Mouse (Mus musculus) kidney, postnatal 0 days (tissue): ENCODE measurements around the gene Lhfp. TPM values are rescaled to one million over a fixed set of nuclear protein-coding genes. Genes with fewer than 3 reads are reported as not detected.

Source experiments
- ATAC-seq: fragments of 200-750 bp; cut with Nextera tagmentation; replicated peaks from 2 replicates; pipeline ENCODE4 v1.8.0; 2017; ENCODE audit warnings: low read depth, moderate number of reproducible peaks, moderate TSS enrichment, moderate library complexity; ENCODE audit not compliant: low FRiP score
- DNase-seq: peaks from one replicate; pipeline ENCODE4 v3.0.0-alpha.2; 2016; ENCODE audit warnings: low spot score
- H3K27ac ChIP-seq: fragments of 300-500 bp; sonication (generic); 2 replicates; pipeline ENCODE4 v1.5.1; 2014; ENCODE audit warnings: mild to moderate bottlenecking
- H3K27me3 ChIP-seq: fragments of 300-500 bp; sonication (generic); 2 replicates; pipeline ENCODE4 v1.6.1; 2014; ENCODE audit warnings: low read length, mixed read lengths; ENCODE audit not compliant: insufficient read depth
- H3K36me3 ChIP-seq: fragments of 300-500 bp; sonication (generic); 2 replicates; pipeline ENCODE4 v1.6.1; 2014; ENCODE audit warnings: low read length, mixed read lengths; ENCODE audit not compliant: insufficient read depth
- H3K4me1 ChIP-seq: fragments of 300-500 bp; sonication (generic); replicated peaks from 2 replicates; pipeline ENCODE4 v1.6.1; 2014; ENCODE audit warnings: antibody characterized with exemption, low read length, mixed read lengths; ENCODE audit not compliant: insufficient read depth
- H3K4me2 ChIP-seq: fragments of 300-500 bp; sonication (generic); 2 replicates; pipeline ENCODE4 v1.6.1; 2014; ENCODE audit warnings: mild to moderate bottlenecking, low read length, moderate library complexity, mixed read lengths
- H3K4me3 ChIP-seq: fragments of 300-500 bp; sonication (generic); replicated peaks from 2 replicates; pipeline ENCODE4 v1.5.1; 2014; ENCODE audit warnings: low read depth, low read length
- H3K9ac ChIP-seq: fragments of 300-500 bp; sonication (generic); 2 replicates; pipeline ENCODE4 v1.6.1; 2014; ENCODE audit warnings: low read depth, low read length
- H3K9me3 ChIP-seq: fragments of 300-500 bp; sonication (generic); replicated peaks from 2 replicates; pipeline ENCODE4 v1.6.1; 2016; ENCODE audit warnings: low read length, inconsistent platforms, mixed read lengths
- CTCF ChIP-seq: IDR thresholded peaks from 2 replicates; pipeline ENCODE4 v1.5.1; 2016; ENCODE audit warnings: antibody characterized with exemption, low read depth, mild to moderate bottlenecking, moderate library complexity
- WGBS: fragments of 180-500 bp; shearing (Covaris S2); extraction: QIAGEN DNeasy Blood & Tissue Kit; methylation state at CpG from one replicate; pipeline ENCODE4 v1.1.7; 2014; 5-methylcytosine and 5-hydroxymethylcytosine counted together
- polyA plus RNA-seq: library from polyadenylated mRNA; unstranded; fragments of >200 nt; fragmentation: Nextera tagmentation; extraction: Ambion mirVana; gene quantifications from 2 replicates; pipeline ENCODE4 v1.2.1, GENCODE M21; 2015

The Lhfp gene
- polyA plus RNA-seq, 1 experiment from 2014 or later = 161 TPM

GRCm38 (mm10) chr3:52999996-53000395 lies 41.3 kb upstream of the Lhfp start:
- DNase-seq = no peak

DNA sequence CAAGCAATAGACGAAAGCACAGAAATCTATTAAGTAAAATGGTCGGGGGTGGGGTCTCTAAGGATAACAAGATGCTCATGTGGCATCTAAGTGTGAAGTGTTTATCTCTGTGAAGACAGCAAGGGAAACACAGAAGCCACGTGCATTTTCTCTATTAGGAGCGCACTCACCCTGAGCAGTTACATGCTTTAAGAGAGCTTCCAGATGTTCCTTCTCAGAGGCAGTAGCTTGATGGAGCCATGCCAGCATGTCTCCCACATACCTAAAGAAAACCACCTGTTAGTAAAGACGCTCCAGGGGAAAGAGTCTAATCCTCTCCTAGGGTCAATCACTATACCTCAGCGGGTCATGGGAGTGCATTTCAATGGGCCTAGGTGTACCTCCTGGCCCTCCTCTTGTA lies 39.3 kb upstream of the Lhfp start:
- Histone ChIP-seq H3K4me2 (no peak overlapping the region), H3K9ac (no peak overlapping the region), H3K9me3 (no peaks in the 10 kb centered on the region), H3K4me3 (no peak overlapping the region), H3K27me3 (no peaks in the 10 kb centered on the region), H3K4me1 (0 out of 2 replicates have a peak, but pooled peaks cover 5% of the 10 kb centered on the region), H3K27ac (no peak overlapping the region), H3K36me3 (peaks cover 27% of the 10 kb centered on the region)
- TF ChIP-seq CTCF = no peak
- DNase-seq = peak; percentile 50
- ATAC-seq = no peak
- WGBS = 47% methylated on average over 6 of the region's 6 CpGs

More at GRCm38 (mm10) chr3:52999996-53000395, 41.3 kb upstream of the Lhfp start:
- no peak overlapping the region for H3K4me2 ChIP-seq
- no peak for TF ChIP-seq CTCF
- H3K4me3 ChIP-seq = no peak overlapping the region
- WGBS = 63% methylated on average over 3 of the region's 3 CpGs
- H3K9me3 ChIP-seq = no peaks in the 10 kb centered on the region
- H3K9ac ChIP-seq = no peak overlapping the region
- H3K36me3 ChIP-seq = peaks cover 30% of the 10 kb centered on the region
- H3K27me3 ChIP-seq = no peaks in the 10 kb centered on the region
- ATAC-seq = no peak
- no peak overlapping the region for H3K27ac ChIP-seq
- 0 out of 2 replicates have a peak, but pooled peaks cover 5% of the 10 kb centered on the region for H3K4me1 ChIP-seq

GRCm38 (mm10) chr3:53004406-53005114 lies 36.8 kb upstream of the Lhfp start:
- Histone ChIP-seq H3K4me3 (no peak overlapping the region), H3K9me3 (no peaks in the 10 kb centered on the region), H3K9ac (no peak overlapping the region), H3K4me2 (no peak overlapping the region), H3K36me3 (peaks cover 36% of the 10 kb centered on the region), H3K27me3 (no peaks in the 10 kb centered on the region), H3K27ac (no peak overlapping the region), H3K4me1 (no peaks in the 10 kb centered on the region)
- DNase-seq (peak; percentile 86), ATAC-seq (peak; percentile 49; the same call in 1 of the 2 replicates)
- WGBS = 64% methylated on average over 2 of the region's 2 CpGs
- peak; percentile 84 for TF ChIP-seq CTCF

DNA sequence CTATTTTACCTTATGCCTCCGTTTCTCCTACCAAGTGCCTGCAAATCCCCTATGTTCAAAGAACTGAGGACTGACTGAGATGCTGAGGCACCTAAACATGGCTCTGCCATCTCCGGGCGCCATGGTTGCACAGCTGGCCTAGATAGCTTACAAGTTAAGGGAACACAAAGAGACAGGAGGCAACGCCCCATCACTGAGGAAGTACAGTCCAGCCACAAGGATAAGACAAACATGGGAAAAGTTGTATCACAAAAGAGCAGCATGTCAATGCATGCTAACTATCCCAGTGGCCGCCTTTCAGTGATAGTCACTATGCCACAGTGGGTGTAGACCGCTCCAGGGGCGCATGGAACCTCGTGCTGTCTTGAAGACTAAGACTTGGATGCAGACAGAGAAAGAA lies 33.9 kb upstream of the Lhfp start:
- Histone ChIP-seq H3K36me3 (peaks cover 29% of the 10 kb centered on the region), H3K4me1 (no peaks in the 10 kb centered on the region), H3K9ac (no peak overlapping the region), H3K27ac (no peak overlapping the region), H3K4me2 (no peak overlapping the region), H3K4me3 (no peak overlapping the region), H3K27me3 (no peaks in the 10 kb centered on the region), H3K9me3 (no peaks in the 10 kb centered on the region)
- TF ChIP-seq CTCF = no peak
- ATAC-seq (no peak), DNase-seq (no peak)
- 93% methylated on average over 8 of the region's 8 CpGs for WGBS

DNA sequence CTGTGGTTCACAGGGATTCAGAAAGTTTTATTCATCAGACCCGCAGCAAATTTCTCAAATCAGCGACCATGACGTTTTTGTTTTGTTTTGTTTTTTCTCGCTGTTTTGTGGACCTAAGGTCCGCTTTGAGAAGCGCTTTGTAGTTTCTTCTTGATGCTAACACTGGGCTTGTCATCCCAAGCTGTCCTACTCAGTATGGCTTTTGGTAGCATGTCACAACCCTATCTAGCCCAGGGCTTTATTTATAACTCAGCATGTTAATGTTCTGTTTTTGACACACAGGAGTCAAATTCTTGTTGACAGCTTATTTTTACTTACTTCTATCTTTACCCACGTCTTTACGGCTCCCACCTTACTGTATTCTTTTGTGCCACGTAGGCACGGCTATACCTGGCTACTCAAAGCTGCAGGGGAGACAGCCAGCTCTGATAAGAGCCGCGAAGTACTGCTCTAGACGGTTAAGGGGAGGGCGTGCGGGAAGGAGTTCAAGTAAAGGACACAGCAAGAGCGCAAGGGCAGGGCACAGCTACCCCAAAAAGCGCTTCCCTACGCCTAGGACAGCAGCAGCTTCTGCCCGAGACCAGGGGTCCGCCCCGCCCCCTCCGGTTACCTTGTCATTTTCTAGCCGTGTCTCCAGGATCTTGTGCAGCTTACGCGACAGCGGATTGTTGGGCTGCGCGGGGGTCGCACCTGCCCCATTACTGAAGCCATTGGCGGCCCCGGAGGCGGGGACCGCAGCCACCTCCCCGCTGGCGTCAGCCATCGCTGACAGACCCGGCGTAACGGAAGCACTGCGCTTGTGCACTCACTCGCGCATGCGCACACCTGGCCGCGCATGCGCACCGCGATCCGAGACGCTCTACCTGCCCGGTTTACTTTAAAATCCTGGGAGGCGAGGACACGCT lies 24.6 kb upstream of the Lhfp start, which contains the start of gene Cog6:
Gene Cog6, minus strand, starts transcription at position 802 of the 905 bp plus-strand sequence.
- H3K27me3 ChIP-seq = no peaks in the 10 kb centered on the region
- 3% methylated on average over 53 of the region's 53 CpGs for WGBS

DNA sequence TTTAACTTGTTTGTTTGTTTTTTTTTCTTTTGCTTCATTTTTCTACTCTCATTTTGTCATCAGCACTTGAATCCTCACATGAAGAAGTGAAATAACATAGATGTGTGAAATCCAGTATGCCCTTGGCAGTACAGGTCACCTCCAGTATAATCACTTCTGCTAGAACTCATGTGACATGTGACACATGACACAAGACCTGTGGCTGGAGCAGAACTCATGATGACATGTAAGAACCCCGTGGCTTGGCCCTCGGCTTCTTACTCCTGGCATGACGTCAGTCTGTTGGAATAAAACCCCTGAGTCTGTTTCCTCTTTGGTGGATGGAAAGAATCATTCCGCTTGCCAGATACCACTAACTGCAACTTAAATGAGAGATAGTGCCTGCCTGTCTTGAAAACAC lies 14.0 kb upstream of the Lhfp start:
- no peaks in the 10 kb centered on the region for H3K4me1 ChIP-seq
- H3K36me3 ChIP-seq = no peaks in the 10 kb centered on the region
- no peak overlapping the region for H3K9ac ChIP-seq
- 79% methylated on average over 4 of the region's 4 CpGs for WGBS
- no peak for TF ChIP-seq CTCF
- H3K9me3 ChIP-seq = no peaks in the 10 kb centered on the region
- H3K4me3 ChIP-seq = no peak overlapping the region
- H3K27ac ChIP-seq = no peak overlapping the region
- H3K4me2 ChIP-seq = no peak overlapping the region
- no peaks in the 10 kb centered on the region for H3K27me3 ChIP-seq
- ATAC-seq (no peak), DNase-seq (no peak)

More for the DNA sequence above, 24.6 kb upstream of the Lhfp start, which contains the start of gene Cog6:
- Histone ChIP-seq H3K36me3 (peaks cover 3% of the 10 kb centered on the region; the same call in 1 of the 2 replicates), H3K27ac (no peak within 1 kb of the TSS), H3K4me1 (no peaks in the 10 kb centered on the region), H3K4me2 (peak within 1 kb of the TSS; percentile 80), H3K4me3 (peak within 1 kb of the TSS; percentile 94), H3K9ac (peak within 1 kb of the TSS; percentile 69), H3K9me3 (no peaks in the 10 kb centered on the region)
- DNase-seq (peak; percentile 92), ATAC-seq (peak; percentile 89)
- TF ChIP-seq CTCF = no peak
